ENCODE assay signal across 11 mouse cellular contexts in the genomic region with DNA sequence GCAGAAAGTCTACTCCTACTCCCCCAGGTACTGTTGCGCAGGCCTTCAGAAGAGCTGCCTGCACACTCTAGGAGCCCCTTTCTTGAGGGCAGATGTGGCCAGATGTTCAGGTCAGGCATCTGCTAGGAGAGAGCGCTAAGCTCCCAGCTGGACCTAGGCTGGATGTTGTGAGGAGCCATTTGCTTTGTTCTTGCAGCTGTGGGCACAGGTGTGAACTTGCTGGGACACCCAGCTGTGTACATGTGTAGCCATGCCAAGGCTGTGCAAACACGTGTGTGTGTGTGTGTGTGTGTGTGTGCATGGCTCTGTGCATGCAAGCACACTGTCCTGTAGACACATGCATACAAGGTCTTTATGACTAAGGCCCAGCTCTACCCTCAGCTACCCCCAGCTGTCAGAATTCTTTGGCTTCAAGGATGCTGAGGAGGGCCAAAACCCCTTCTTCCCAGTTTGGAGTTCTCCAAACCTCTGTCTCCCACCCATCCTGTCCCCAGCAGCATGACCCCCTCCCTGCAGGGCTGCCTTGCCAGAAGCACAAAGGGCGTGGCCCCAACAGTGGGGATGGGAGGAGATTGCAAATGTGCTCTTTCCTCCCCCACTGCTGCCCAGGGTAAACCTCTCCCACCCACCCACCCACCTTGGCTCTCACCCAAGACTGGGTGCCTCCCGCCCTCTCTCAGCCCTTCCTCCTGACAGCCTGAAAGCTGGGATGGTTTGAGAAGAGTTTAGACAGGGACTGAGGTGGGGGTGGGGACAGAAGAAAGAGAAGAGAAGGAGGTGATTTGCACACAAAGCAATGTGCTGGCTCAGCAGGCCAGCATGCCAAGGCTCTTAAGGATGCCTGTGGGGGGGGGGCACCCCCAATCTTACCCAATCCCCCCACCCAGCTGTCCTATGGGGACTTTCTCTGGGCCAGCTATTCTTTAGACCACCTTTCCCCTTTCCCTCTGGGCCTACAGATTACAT. TPM values are rescaled to one million over a fixed set of nuclear protein-coding genes. Genes with fewer than 3 reads are reported as not detected.
DNase-seq lines count a peak whose midpoint lies in the region; TF ChIP-seq lines count a peak whose summit lies in the region.
"Had no signal": no experiment of that assay in that cellular context is flagged by ENCODE, and none has a peak within 500 bp of the region (broad histone marks: within the 10 kb centered on the region; RNA-seq: fewer than 3 reads in every experiment).

No protein-coding gene starts in this region.

- peak; percentile 69 for DNase-seq in gastrocnemius, adult 2 months
- DNase-seq in gastrocnemius, adult 8-10 months (ENCODE audit: low spot score in 2 of 2): no peak
- peak; percentile 63 for DNase-seq in 3T3-L1 (ENCODE audit: low read depth, low spot score)
- DNase-seq in kidney, postnatal 4 days: peak; percentile 45 to 47
- no peak for DNase-seq in layer of hippocampus, postnatal 36 days
- DNase-seq in natural killer cell, adult 2 months (ENCODE audit: low spot score in 2 of 2): no peak
- no peak for DNase-seq in layer of hippocampus, adult 9-11 months
- DNase-seq: cerebellum, adult 11-12 months had no signal

- no peak overlapping the region for H3K4me3 ChIP-seq in gastrocnemius, adult 2 months
- no peak overlapping the region for H3K4me3 ChIP-seq in embryonic fibroblast, embryonic 13.5 days (ENCODE audit: insufficient read depth, low read length)
- H3K4me3 ChIP-seq: midbrain, embryonic 12.5 days had no signal

- intact Hi-C loops in gastrocnemius, adult 2 months (cut with DNase I): no loop called here

- no peak for TF ChIP-seq CTCF in gastrocnemius, adult 2 months (IDR thresholded peaks at IDR 0.05)
- no peak for TF ChIP-seq CTCF in embryonic fibroblast, embryonic 13.5 days (IDR thresholded peaks at IDR 0.05; ENCODE audit: borderline replicate concordance, insufficient read depth, low read length)

- H3K27ac ChIP-seq in gastrocnemius, adult 2 months: peak overlapping the region; percentile 82
- H3K27ac ChIP-seq in embryonic fibroblast, embryonic 13.5 days (ENCODE audit: insufficient read depth, low read length): peak overlapping the region; percentile 96
- H3K27ac ChIP-seq: midbrain, embryonic 12.5 days had no signal

- peaks cover 46% of the 10 kb centered on the region for H3K4me1 ChIP-seq in embryonic fibroblast, embryonic 13.5 days (ENCODE audit: control insufficient read depth, insufficient read depth, low read length)

- peak; percentile 71 for TF ChIP-seq POLR2A in embryonic fibroblast, embryonic 13.5 days (IDR thresholded peaks at IDR 0.05; ENCODE audit: low read depth, low read length)

RNA-seq across cellular contexts. Expression of gene Cd248, which starts 7.2 kb away (rescaled TPM):
- total RNA-seq in gastrocnemius, adult 2 months (2021): 10 to 100 TPM in 1 of 2 experiments, 1 to 10 TPM in 1; 9.5 to 15.1 TPM
- total RNA-seq in gastrocnemius, adult 8-10 months (2022): 1 to 10 TPM; 5.2 to 8.9 (median 7.0) TPM
- polyA plus RNA-seq in embryonic fibroblast, embryonic 13.5 days (2011; ENCODE audit: insufficient read length, low read depth, missing spikeins): 202 and 292 TPM in 2 replicates
- 1 to 10 TPM; 2.4 to 3.9 TPM for total RNA-seq in layer of hippocampus, postnatal 36 days (2021)
- total RNA-seq: CH12.LX had no signal

RNA-seq across cellular contexts. Expression of gene Rin1, which starts 10.4 kb away (rescaled TPM):
- 1 to 10 TPM in 1 of 2 experiments, under 1 TPM in 1; 0.99 to 1.3 TPM for total RNA-seq in gastrocnemius, adult 2 months (2021)
- total RNA-seq in gastrocnemius, adult 8-10 months (2022): 1 to 10 TPM in 1 of 4 experiments, under 1 TPM in 3; 0.47 to 1.0 (median 0.75) TPM
- polyA plus RNA-seq in embryonic fibroblast, embryonic 13.5 days (2011; ENCODE audit: insufficient read length, low read depth, missing spikeins): 60.2 and 82.9 TPM in 2 replicates
- 100 to 1,000 TPM; 111 to 113 TPM for total RNA-seq in layer of hippocampus, postnatal 36 days (2021)

RNA-seq across cellular contexts. Expression of gene Brms1, which starts 19.5 kb away (rescaled TPM):
- 10 to 100 TPM; 14.7 to 15.1 TPM for total RNA-seq in gastrocnemius, adult 2 months (2021)
- total RNA-seq in gastrocnemius, adult 8-10 months (2022): 10 to 100 TPM; 14.8 to 17.6 (median 16.4) TPM
- polyA plus RNA-seq in embryonic fibroblast, embryonic 13.5 days (2011; ENCODE audit: insufficient read length, low read depth, missing spikeins): 12.9 and 14.5 TPM in 2 replicates
- 10 to 100 TPM; 20.2 to 20.8 TPM for total RNA-seq in layer of hippocampus, postnatal 36 days (2021)

RNA-seq across cellular contexts. Expression of gene AC124502.3, which starts 22.0 kb away (rescaled TPM):
- total RNA-seq in gastrocnemius, adult 2 months (2021): under 1 TPM; 0.46 to 0.59 TPM
- total RNA-seq in gastrocnemius, adult 8-10 months (2022): 1 to 10 TPM in 3 of 4 experiments, under 1 TPM in 1; 0.61 to 1.7 (median 1.4) TPM
- polyA plus RNA-seq in embryonic fibroblast, embryonic 13.5 days (2011; ENCODE audit: insufficient read length, low read depth, missing spikeins): 0.60 and 1.5 TPM in 2 replicates
- total RNA-seq in layer of hippocampus, postnatal 36 days (2021): 1 to 10 TPM; 4.5 to 5.0 TPM

RNA-seq across cellular contexts. Expression of gene B4gat1, which starts 22.0 kb away (rescaled TPM):
- 10 to 100 TPM; 20.0 to 22.4 TPM for total RNA-seq in gastrocnemius, adult 2 months (2021)
- 10 to 100 TPM; 16.0 to 23.1 (median 19.5) TPM for total RNA-seq in gastrocnemius, adult 8-10 months (2022)
- 31.4 and 33.5 TPM in 2 replicates for polyA plus RNA-seq in embryonic fibroblast, embryonic 13.5 days (2011; ENCODE audit: insufficient read length, low read depth, missing spikeins)
- 100 to 1,000 TPM; 110 to 126 TPM for total RNA-seq in layer of hippocampus, postnatal 36 days (2021)

Comparison
In these comparisons a context has a peak if more than half of its experiments do, and no peak if none do; other contexts are left out.
1. DNase-seq: peak in gastrocnemius, adult 2 months (single experiment), 3T3-L1 (single experiment) and kidney, postnatal 4 days (2 of 2); none in gastrocnemius, adult 8-10 months (0 of 2), layer of hippocampus, postnatal 36 days (0 of 2), natural killer cell, adult 2 months (0 of 2) and layer of hippocampus, adult 9-11 months (single experiment).
2. RNA of gene Rin1, which starts 10.4 kb away (total RNA-seq): 111 to 113 TPM in layer of hippocampus, postnatal 36 days; 0.99 to 1.3 TPM in gastrocnemius, adult 2 months and 0.47 to 1.0 TPM in gastrocnemius, adult 8-10 months; every median in the first group is over 10 times any median in the second.